Mouse (Mus musculus): ENCODE measurements at regions not wholly inside any gene's neighbourhood (a gene's known extent, or its start where the extent isn't known, plus 50 kb on each side); places are given as distances from the start of the nearest gene placed in this dataset.
"Not testable (repeated sequence)": the region's sequence is repeated elsewhere in the genome, so short reads cannot be mapped to it uniquely, and the experiment has no call there.

DNA sequence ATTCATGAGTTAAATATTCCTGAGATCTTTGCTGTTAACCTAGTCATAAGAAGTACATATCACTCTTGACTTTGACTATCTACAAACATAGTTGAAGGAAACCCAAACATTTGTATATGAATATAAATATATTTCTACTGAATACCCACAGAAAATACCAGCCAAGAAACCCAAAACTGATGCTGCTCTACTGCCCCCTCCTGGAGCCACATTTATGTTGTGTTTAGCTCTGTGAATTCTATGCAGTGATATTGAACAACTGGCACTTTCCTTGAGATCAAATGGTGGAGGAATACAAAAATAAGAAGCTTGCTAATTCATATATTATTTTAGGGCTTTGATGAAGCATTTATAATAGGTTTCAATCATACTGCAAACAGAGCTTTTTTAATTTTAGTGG, 89.7 kb upstream of the Mageb16 start:
- no peak overlapping the region for H3K27ac ChIP-seq (replicated peaks; ENCODE audit: low read depth, low read length)
- ATAC-seq (replicated peaks; ENCODE audit: insufficient number of reproducible peaks, low FRiP score, low TSS enrichment, low read depth) (no peak), DNase-seq (ENCODE audit: low spot score) (peak; percentile 21)
- no peak overlapping the region for H3K4me2 ChIP-seq (ENCODE audit: low read depth, low read length)
- H3K36me3 ChIP-seq (replicated peaks; ENCODE audit: control insufficient read depth, insufficient read depth, low read depth, low read length), result no peaks in the 10 kb centered on the region
- H3K4me3 ChIP-seq (ENCODE audit: low read depth, low read length), result no peak overlapping the region
- H3K4me1 ChIP-seq (ENCODE audit: control insufficient read depth, insufficient read depth, low read length), result no peaks in the 10 kb centered on the region
- H3K9me3 ChIP-seq (replicated peaks; ENCODE audit: control insufficient read depth, low read length), result no peaks in the 10 kb centered on the region
- H3K9ac ChIP-seq (replicated peaks; ENCODE audit: low read length), result no peak overlapping the region
- H3K27me3 ChIP-seq (ENCODE audit: control insufficient read depth, insufficient read depth, low read length), result no peaks in the 10 kb centered on the region

DNA sequence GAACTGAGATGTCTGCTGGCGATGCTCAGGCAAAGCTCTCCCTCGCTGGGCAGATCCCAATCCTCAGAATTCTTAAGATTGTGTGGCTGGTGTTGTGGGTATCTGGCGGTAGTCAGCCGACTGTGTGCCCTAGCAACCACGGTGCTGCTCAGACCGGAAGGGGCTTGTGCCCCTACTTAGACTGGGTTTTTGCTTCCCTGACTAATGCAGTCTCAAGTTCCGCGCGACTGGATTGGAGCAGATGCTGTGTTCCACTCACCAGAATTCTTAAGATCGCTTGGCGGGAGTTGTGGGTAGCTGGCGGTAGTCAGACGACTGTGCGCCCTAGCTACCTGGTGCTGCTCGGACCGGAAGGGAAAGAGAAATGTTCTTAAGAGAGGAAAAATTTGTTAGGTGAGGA, 87.4 kb upstream of the Mageb16 start:
- not testable (repeated sequence) for H3K27me3 ChIP-seq (ENCODE audit: control insufficient read depth, insufficient read depth, low read length); DNase-seq (ENCODE audit: low spot score); H3K4me3 ChIP-seq (ENCODE audit: low read depth, low read length); H3K27ac ChIP-seq (replicated peaks; ENCODE audit: low read depth, low read length); ATAC-seq (replicated peaks; ENCODE audit: insufficient number of reproducible peaks, low FRiP score, low TSS enrichment, low read depth); H3K4me2 ChIP-seq (ENCODE audit: low read depth, low read length); H3K36me3 ChIP-seq (replicated peaks; ENCODE audit: control insufficient read depth, insufficient read depth, low read depth, low read length); H3K4me1 ChIP-seq (ENCODE audit: control insufficient read depth, insufficient read depth, low read length); H3K9ac ChIP-seq (replicated peaks; ENCODE audit: low read length); H3K9me3 ChIP-seq (replicated peaks; ENCODE audit: control insufficient read depth, low read length)
- 80% methylated on average over 16 of the region's 16 CpGs for WGBS
